Mouse (Mus musculus) spleen, postnatal 4 days (tissue): ENCODE measurements around the gene Serpinb11.

Source experiments
- DNase-seq, 2 experiments: peaks; one replicate each; pipeline ENCODE4 v3.0.0; 2022; ENCODE audit warnings: low spot score in 2 of 2

The Serpinb11 gene

GRCm38 (mm10) chr1:107360898-107361297, at the start of gene Serpinb11:
Gene Serpinb11, plus strand, starts transcription at chr1:107361198.
- DNase-seq: no peak

- no peak for DNase-seq
Observed at GRCm38 (mm10) chr1:107345979-107346378, 15.0 kb upstream of the Serpinb11 start.

- DNase-seq: no peak
Observed at GRCm38 (mm10) chr1:107346788-107347187, 14.2 kb upstream of the Serpinb11 start.

- DNase-seq: peak in 1 of 2 experiments; percentile 22
Observed at GRCm38 (mm10) chr1:107350392-107350791, 10.6 kb upstream of the Serpinb11 start.

- peak in 1 of 2 experiments; percentile 28 for DNase-seq
Observed at GRCm38 (mm10) chr1:107351115-107351514, 9.9 kb upstream of the Serpinb11 start.

- DNase-seq: no peak
Observed at GRCm38 (mm10) chr1:107353046-107353445, 8.0 kb upstream of the Serpinb11 start.

- DNase-seq: no peak
Observed at GRCm38 (mm10) chr1:107365973-107366372, 5.0 kb downstream of the Serpinb11 start.

GRCm38 (mm10) chr1:107368944-107369343, 7.9 kb downstream of the Serpinb11 start:
- no peak for DNase-seq

- no peak for DNase-seq
Observed at GRCm38 (mm10) chr1:107376952-107377351, 16.0 kb downstream of the Serpinb11 start.

- no peak for DNase-seq
Observed at GRCm38 (mm10) chr1:107378368-107378767, 17.4 kb downstream of the Serpinb11 start.

- no peak for DNase-seq
Observed at GRCm38 (mm10) chr1:107381491-107381890, 20.5 kb downstream of the Serpinb11 start.

- no peak for DNase-seq
Observed at GRCm38 (mm10) chr1:107382404-107382803, 21.4 kb downstream of the Serpinb11 start.

- no peak for DNase-seq
Observed at GRCm38 (mm10) chr1:107384532-107384931, 23.5 kb downstream of the Serpinb11 start.

- DNase-seq: no peak
Observed at GRCm38 (mm10) chr1:107389753-107390152, 28.8 kb downstream of the Serpinb11 start.

GRCm38 (mm10) chr1:107397481-107397880, 36.5 kb downstream of the Serpinb11 start:
- DNase-seq: no peak

GRCm38 (mm10) chr1:107399355-107399754, 38.4 kb downstream of the Serpinb11 start, which contains the start of gene Serpinb7:
Gene Serpinb7, plus strand, starts transcription at chr1:107399655.
- DNase-seq: no peak

- no peak for DNase-seq
Observed at GRCm38 (mm10) chr1:107402082-107402481, 41.1 kb downstream of the Serpinb11 start.

GRCm38 (mm10) chr1:107414650-107415049, 53.7 kb downstream of the Serpinb11 start:
- no peak for DNase-seq

- no peak for DNase-seq
Observed at GRCm38 (mm10) chr1:107422487-107422886, 61.5 kb downstream of the Serpinb11 start.
